ENCODE assay signal across 14 mouse cellular contexts in genomic region chr1:169883081-169883565, GRCm38 (mm10). TPM values are rescaled to one million over a fixed set of nuclear protein-coding genes. Genes with fewer than 3 reads are reported as not detected.
DNase-seq lines count a peak whose midpoint lies in the region; ATAC-seq and TF ChIP-seq lines count a peak whose summit lies in the region.
"Had no signal": no experiment of that assay in that cellular context is flagged by ENCODE, and none has a peak within 500 bp of the region (broad histone marks: within the 10 kb centered on the region; RNA-seq: fewer than 3 reads in every experiment).

No protein-coding gene starts in this region.

- no peaks in the 10 kb centered on the region for H3K27me3 ChIP-seq in embryonic facial prominence, embryonic 12.5 days
- no peaks in the 10 kb centered on the region for H3K27me3 ChIP-seq in embryonic facial prominence, embryonic 10.5 days (replicated peaks; ENCODE audit: low read depth, poor library complexity, severe bottlenecking)
- H3K27me3 ChIP-seq in limb, embryonic 15.5 days, result no peaks in the 10 kb centered on the region
- no peaks in the 10 kb centered on the region for H3K27me3 ChIP-seq in forebrain, embryonic 16.5 days (replicated peaks; ENCODE audit: control insufficient read depth, insufficient read depth, low read length)

- H3K36me3 ChIP-seq in embryonic facial prominence, embryonic 12.5 days, result no peaks in the 10 kb centered on the region
- no peaks in the 10 kb centered on the region for H3K36me3 ChIP-seq in embryonic facial prominence, embryonic 10.5 days (replicated peaks)
- no peaks in the 10 kb centered on the region for H3K36me3 ChIP-seq in limb, embryonic 15.5 days
- no peaks in the 10 kb centered on the region for H3K36me3 ChIP-seq in forebrain, embryonic 16.5 days (ENCODE audit: control insufficient read depth, insufficient read depth)

- H3K9ac ChIP-seq in embryonic facial prominence, embryonic 12.5 days, result no peak overlapping the region
- H3K9ac ChIP-seq in limb, embryonic 15.5 days, result no peak overlapping the region
- no peak overlapping the region for H3K9ac ChIP-seq in forebrain, embryonic 16.5 days (replicated peaks; ENCODE audit: low read depth, low read length)

- no peak for TF ChIP-seq CTCF in cortical plate, adult 2 months (IDR thresholded peaks at IDR 0.05; ENCODE audit: extremely low read depth, insufficient read depth, low read length)

- no peak for ATAC-seq in embryonic facial prominence, embryonic 12.5 days (ENCODE audit: insufficient number of reproducible peaks, insufficient read depth, low FRiP score, low TSS enrichment)
- ATAC-seq in limb, embryonic 15.5 days (ENCODE audit: insufficient number of reproducible peaks, low FRiP score, low TSS enrichment, low read depth), result peak; percentile 61
- no peak for ATAC-seq in forebrain, embryonic 16.5 days

- H3K9me3 ChIP-seq in embryonic facial prominence, embryonic 12.5 days, result no peaks in the 10 kb centered on the region
- no peaks in the 10 kb centered on the region for H3K9me3 ChIP-seq in embryonic facial prominence, embryonic 10.5 days
- no peaks in the 10 kb centered on the region for H3K9me3 ChIP-seq in limb, embryonic 15.5 days
- H3K9me3 ChIP-seq in forebrain, embryonic 16.5 days (ENCODE audit: control insufficient read depth, low read length), result no peaks in the 10 kb centered on the region

- TF ChIP-seq POLR2A in cortical plate, adult 2 months (IDR thresholded peaks at IDR 0.05; ENCODE audit: extremely low read depth, insufficient read depth, low read length), result no peak

- H3K4me2 ChIP-seq in embryonic facial prominence, embryonic 12.5 days (replicated peaks), result no peak overlapping the region
- H3K4me2 ChIP-seq in limb, embryonic 15.5 days, result no peak overlapping the region
- H3K4me2 ChIP-seq in forebrain, embryonic 16.5 days (ENCODE audit: low read length), result no peak overlapping the region

- no peak for DNase-seq in embryonic facial prominence, embryonic 10.5 days (ENCODE audit: low spot score)
- peak; percentile 45 to 63 for DNase-seq in left cerebral cortex, adult 18-20 months (ENCODE audit: low spot score in 2 of 2)
- DNase-seq in left cerebral cortex, adult 11 months (ENCODE audit: low spot score), result no peak
- no peak for DNase-seq in cerebellum, postnatal 10 days
- DNase-seq: cerebellum, postnatal 14 days; gastrocnemius, postnatal 36 days; heart, postnatal 4 days; kidney, adult 8-10 months had no signal

- WGBS in embryonic facial prominence, embryonic 12.5 days, result 69% methylated on average over 5 of the region's 5 CpGs
- 89% methylated on average over 5 of the region's 5 CpGs for WGBS in embryonic facial prominence, embryonic 10.5 days
- WGBS in limb, embryonic 15.5 days, result 59% methylated on average over 5 of the region's 5 CpGs
- WGBS in forebrain, embryonic 16.5 days, result 80% methylated on average over 5 of the region's 5 CpGs

- no peak overlapping the region for H3K4me3 ChIP-seq in embryonic facial prominence, embryonic 12.5 days
- H3K4me3 ChIP-seq in embryonic facial prominence, embryonic 10.5 days, result no peak overlapping the region
- no peak overlapping the region for H3K4me3 ChIP-seq in cortical plate, adult 2 months (ENCODE audit: insufficient read depth, low read length)
- H3K4me3 ChIP-seq in limb, embryonic 15.5 days, result no peak overlapping the region
- no peak overlapping the region for H3K4me3 ChIP-seq in forebrain, embryonic 16.5 days (replicated peaks; ENCODE audit: low read length)
- H3K4me3 ChIP-seq: myocyte had no signal

- H3K4me1 ChIP-seq in embryonic facial prominence, embryonic 12.5 days, result no peaks in the 10 kb centered on the region
- H3K4me1 ChIP-seq in embryonic facial prominence, embryonic 10.5 days, result no peaks in the 10 kb centered on the region
- H3K4me1 ChIP-seq in cortical plate, adult 2 months (ENCODE audit: control insufficient read depth, insufficient read depth, low read length), result peaks cover 5% of the 10 kb centered on the region; the same call in 1 of the 2 replicates
- no peaks in the 10 kb centered on the region for H3K4me1 ChIP-seq in limb, embryonic 15.5 days
- H3K4me1 ChIP-seq in forebrain, embryonic 16.5 days (replicated peaks; ENCODE audit: control insufficient read depth, insufficient read depth, low read length), result no peaks in the 10 kb centered on the region

- H3K27ac ChIP-seq in embryonic facial prominence, embryonic 12.5 days, result 0 out of 2 replicates have a peak overlapping the region, but pooled peaks have one; percentile 11
- H3K27ac ChIP-seq in embryonic facial prominence, embryonic 10.5 days (replicated peaks), result no peak overlapping the region
- peak overlapping the region; percentile 3; the same call in 1 of the 2 replicates for H3K27ac ChIP-seq in cortical plate, adult 2 months (ENCODE audit: insufficient read depth, low read length)
- no peak overlapping the region for H3K27ac ChIP-seq in limb, embryonic 15.5 days
- H3K27ac ChIP-seq in forebrain, embryonic 16.5 days (ENCODE audit: low read length), result no peak overlapping the region

RNA-seq across cellular contexts. Expression of gene Ccdc190, which starts 45.3 kb away (rescaled TPM):
- polyA plus RNA-seq in embryonic facial prominence, embryonic 12.5 days (2016; fragmentation: Nextera tagmentation; extraction: Ambion mirVana), result 0.47 TPM in 1 of 2 replicates, not detected in the other
- polyA plus RNA-seq in embryonic facial prominence, embryonic 10.5 days (2016; fragmentation: Nextera tagmentation; extraction: Ambion mirVana), result not detected in 2 replicates
- 10 to 100 TPM; 16.8 to 20.0 TPM for total RNA-seq in left cerebral cortex, adult 18-20 months (2021)
- 30.7 and 31.9 TPM in 2 replicates for polyA plus RNA-seq in cortical plate, adult 2 months (2012; rRNA removed)
- polyA plus RNA-seq in limb, embryonic 15.5 days (2015; fragmentation: Nextera tagmentation; extraction: Ambion mirVana), result 0.13 TPM in 1 of 2 replicates, not detected in the other
- 0.96 and 1.7 TPM in 2 replicates for polyA plus RNA-seq in forebrain, embryonic 16.5 days (2015; fragmentation: Nextera tagmentation; extraction: Ambion mirVana)
- total RNA-seq: gastrocnemius, postnatal 36 days; heart, postnatal 4 days; megakaryocyte progenitor cell, adult 5-6 weeks had no signal
- polyA plus RNA-seq: myocyte had no signal

Comparison
In these comparisons a context has a peak if more than half of its experiments do, and no peak if none do; other contexts are left out.
1. H3K27ac ChIP-seq: peak in embryonic facial prominence, embryonic 12.5 days (single experiment) and cortical plate, adult 2 months (single experiment); none in embryonic facial prominence, embryonic 10.5 days (single experiment), limb, embryonic 15.5 days (single experiment) and forebrain, embryonic 16.5 days (single experiment).
2. DNase-seq: peak in left cerebral cortex, adult 18-20 months (2 of 2); none in embryonic facial prominence, embryonic 10.5 days (single experiment), left cerebral cortex, adult 11 months (single experiment) and cerebellum, postnatal 10 days (0 of 2).
3. RNA of gene Ccdc190, which starts 45.3 kb away (polyA plus RNA-seq): 30.7 to 31.9 TPM in cortical plate, adult 2 months; 0.96 to 1.7 TPM in forebrain, embryonic 16.5 days, 0.13 TPM in limb, embryonic 15.5 days, 0.47 TPM in embryonic facial prominence, embryonic 12.5 days and not detected in embryonic facial prominence, embryonic 10.5 days; every median in the first group is over 10 times any median in the second.